Mouse (Mus musculus): ENCODE measurements around the gene Rnf157.

The Rnf157 gene

DNA sequence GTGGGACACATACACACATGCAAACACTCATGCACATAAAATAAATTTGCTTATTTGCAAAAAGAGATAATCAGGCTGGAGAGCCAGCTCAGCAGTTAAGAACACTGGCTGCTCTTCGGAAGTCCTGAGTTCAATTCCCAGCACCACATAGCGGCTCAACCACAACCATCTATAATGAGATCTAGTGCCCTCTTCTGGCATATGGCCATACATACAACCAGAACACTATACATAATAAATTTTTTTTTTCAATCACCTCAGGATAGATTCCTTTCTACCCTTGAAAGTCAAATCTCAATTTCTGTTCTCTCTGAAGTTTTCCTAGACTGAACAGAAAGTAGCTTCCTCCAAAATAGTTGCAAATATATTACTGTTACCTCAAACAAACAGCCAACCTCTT, 107.4 kb downstream of the Rnf157 start:
- DNase-seq (ENCODE audit: low spot score in 2 of 2) = no peak

DNA sequence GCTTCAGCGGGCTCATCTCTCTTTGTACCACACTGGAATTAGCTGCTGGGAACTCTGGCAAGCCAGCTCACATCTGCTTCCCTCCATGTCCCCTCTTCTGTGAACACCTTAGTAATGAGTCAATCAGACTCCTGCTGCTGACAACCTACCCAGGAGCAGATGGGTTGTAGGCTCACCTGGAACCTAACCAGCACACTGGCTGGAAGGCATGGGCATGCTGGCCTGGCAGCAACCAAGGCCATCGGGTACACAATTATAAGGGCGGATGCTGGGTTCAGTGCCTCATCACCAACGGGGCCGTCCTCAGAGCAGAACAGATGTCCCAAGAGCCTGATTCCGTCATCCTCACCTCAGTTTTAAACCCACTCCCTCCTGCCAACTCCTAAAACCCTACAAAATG, 114.2 kb downstream of the Rnf157 start:
- no peak for DNase-seq (ENCODE audit: low spot score in 2 of 2)

- DNase-seq (ENCODE audit: low spot score in 2 of 2) = no peak
Measured at GRCm38 (mm10) chr11:116298221-116298620, 114.6 kb downstream of the Rnf157 start.

DNA sequence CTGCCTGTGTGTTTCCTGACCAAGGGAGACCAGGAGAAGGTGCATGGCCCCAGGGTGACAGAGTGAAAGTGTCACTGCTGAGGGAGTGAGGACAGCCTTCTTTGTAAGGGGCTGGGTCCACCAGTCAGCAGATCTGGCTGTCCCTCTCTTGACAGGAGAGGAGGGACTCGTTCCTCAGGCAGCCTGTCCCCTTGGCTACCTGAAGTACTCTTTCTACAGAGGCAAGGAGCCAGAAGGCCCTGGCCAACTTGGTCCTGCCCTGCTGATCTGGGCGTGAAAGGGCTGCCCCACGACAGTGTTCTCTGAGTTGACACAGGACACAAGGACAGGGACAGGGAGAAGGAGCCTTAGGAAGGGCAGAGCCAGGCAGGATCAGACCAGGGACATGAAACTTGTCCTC, 115.8 kb downstream of the Rnf157 start:
- no peak for DNase-seq (ENCODE audit: low spot score in 2 of 2)

DNA sequence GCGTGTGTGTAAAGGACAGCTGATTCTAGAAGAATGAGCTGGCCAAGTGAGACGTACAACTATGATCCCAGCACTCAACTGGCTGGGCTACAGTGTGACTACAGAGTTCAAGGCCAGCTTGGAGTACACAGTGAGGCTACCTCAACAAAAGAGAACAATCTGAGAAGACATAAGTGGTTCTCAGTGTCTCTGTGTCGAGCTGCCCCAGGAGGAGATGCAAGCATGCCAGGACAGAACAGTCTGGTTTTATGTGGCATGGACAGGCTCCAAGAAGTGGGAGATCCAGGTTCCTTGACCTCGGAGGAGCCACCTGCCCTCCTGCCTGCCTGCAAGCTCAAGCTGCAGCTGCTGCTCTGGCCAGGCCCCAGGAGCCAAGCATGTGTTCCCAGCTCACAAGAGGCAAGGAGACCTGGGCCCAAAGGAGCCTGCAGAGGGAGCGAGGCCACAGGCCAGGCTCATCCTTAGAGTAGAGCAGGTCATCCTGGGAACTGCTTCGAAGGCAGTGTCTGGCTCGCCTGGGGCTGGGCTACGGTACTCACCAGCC, 116.6 kb downstream of the Rnf157 start:
- no peak for DNase-seq (ENCODE audit: low spot score in 2 of 2)

GRCm38 (mm10) chr11:116294319-116294718, 118.5 kb downstream of the Rnf157 start:
- peak in 1 of 2 experiments; percentile 66 for DNase-seq (ENCODE audit: low spot score in 2 of 2)

- DNase-seq (ENCODE audit: low spot score in 2 of 2) = no peak
Measured at GRCm38 (mm10) chr11:116293538-116294137, 119.2 kb downstream of the Rnf157 start.

- no peak for DNase-seq (ENCODE audit: low spot score in 2 of 2)
Measured at GRCm38 (mm10) chr11:116292401-116292800, 120.4 kb downstream of the Rnf157 start.

- no peak for DNase-seq (ENCODE audit: low spot score in 2 of 2)
Measured at GRCm38 (mm10) chr11:116290556-116290955, 122.3 kb downstream of the Rnf157 start.

DNA sequence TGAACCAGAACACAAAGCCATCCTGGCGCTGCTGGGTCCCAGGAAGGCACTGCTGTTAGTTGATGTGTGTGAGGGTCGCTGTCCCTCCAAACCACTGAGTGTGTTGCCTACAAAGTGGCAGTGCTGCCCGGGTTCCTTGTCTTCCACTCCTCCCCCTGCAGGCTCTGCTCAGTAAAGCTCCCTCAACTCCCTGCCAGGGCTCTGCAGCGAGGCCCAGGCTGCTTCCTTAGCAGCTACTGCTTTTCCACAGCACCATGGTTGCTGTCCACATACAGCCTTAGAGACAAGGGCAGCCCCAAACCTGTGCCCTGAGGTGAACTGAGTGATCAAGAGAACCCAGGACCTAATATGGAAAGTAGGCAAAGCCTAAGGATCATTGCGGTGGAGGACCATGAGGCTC, 125.5 kb downstream of the Rnf157 start:
- no peak for DNase-seq (ENCODE audit: low spot score in 2 of 2)

Data from right cerebral cortex, postnatal 10 days (tissue).